Mouse (Mus musculus): ENCODE data around the gene Fzd2. TPM values are rescaled to one million over a fixed set of nuclear protein-coding genes. Genes with fewer than 3 reads are reported as not detected.
"Not testable (repeated sequence)": the region's sequence is repeated elsewhere in the genome, so short reads cannot be mapped to it uniquely, and the experiment has no call there.

Gene Fzd2
- polyA plus RNA-seq, 1 experiment from 2014 or later: 7.4 TPM

GRCm38 (mm10) chr11:102586445-102587130 is 17.6 kb upstream of the Fzd2 start:
- no peak for ATAC-seq (replicated peaks)
- WGBS: 99% methylated on average over 3 of the region's 4 CpGs

GRCm38 (mm10) chr11:102587554-102587953 is 16.6 kb upstream of the Fzd2 start:
- Histone ChIP-seq H3K9me3 (no peaks in the 10 kb centered on the region), H3K27ac (no peak overlapping the region), H3K27me3 (replicated peaks) (no peaks in the 10 kb centered on the region; the same call in 1 of the 2 replicates), H3K36me3 (replicated peaks) (no peaks in the 10 kb centered on the region), H3K4me2 (no peak overlapping the region), H3K4me3 (no peak overlapping the region), H3K4me1 (0 out of 2 replicates have a peak, but pooled peaks cover under 1% of the 10 kb centered on the region), H3K9ac (no peak overlapping the region)
- WGBS: 77% methylated on average over 3 of the region's 3 CpGs
- ATAC-seq (replicated peaks): no peak

More at GRCm38 (mm10) chr11:102586445-102587130, 17.6 kb upstream of the Fzd2 start:
- Histone ChIP-seq H3K4me1 (peaks cover 8% of the 10 kb centered on the region), H3K4me2 (no peak overlapping the region), H3K4me3 (no peak overlapping the region), H3K27me3 (replicated peaks) (no peaks in the 10 kb centered on the region; the same call in 1 of the 2 replicates), H3K9me3 (no peaks in the 10 kb centered on the region), H3K9ac (no peak overlapping the region), H3K36me3 (replicated peaks) (no peaks in the 10 kb centered on the region), H3K27ac (no peak overlapping the region)

- H3K4me2 ChIP-seq: no peak overlapping the region
- ATAC-seq (replicated peaks): no peak
- no peak overlapping the region for H3K27ac ChIP-seq
- no peak overlapping the region for H3K4me3 ChIP-seq
- H3K36me3 ChIP-seq (replicated peaks): no peaks in the 10 kb centered on the region
- H3K9me3 ChIP-seq: no peaks in the 10 kb centered on the region
- H3K9ac ChIP-seq: no peak overlapping the region
- 0 out of 2 replicates have a peak, but pooled peaks cover 4% of the 10 kb centered on the region for H3K4me1 ChIP-seq
- H3K27me3 ChIP-seq (replicated peaks): no peaks in the 10 kb centered on the region
- 0% methylated on average over 4 of the region's 4 CpGs for WGBS
Observed at GRCm38 (mm10) chr11:102595341-102595820, 8.8 kb upstream of the Fzd2 start.

GRCm38 (mm10) chr11:102599912-102600311 is 4.3 kb upstream of the Fzd2 start:
- H3K9me3 ChIP-seq: no peaks in the 10 kb centered on the region
- 86% methylated on average over 3 of the region's 3 CpGs for WGBS
- no peaks in the 10 kb centered on the region for H3K27me3 ChIP-seq (replicated peaks)
- ATAC-seq (replicated peaks): no peak
- no peak overlapping the region for H3K4me3 ChIP-seq
- no peak overlapping the region for H3K4me2 ChIP-seq
- no peaks in the 10 kb centered on the region for H3K36me3 ChIP-seq (replicated peaks)
- H3K27ac ChIP-seq: no peak overlapping the region
- no peak overlapping the region for H3K9ac ChIP-seq
- H3K4me1 ChIP-seq: peaks cover 21% of the 10 kb centered on the region

GRCm38 (mm10) chr11:102602816-102603495 is 1.2 kb upstream of the Fzd2 start:
- peak overlapping the region; percentile 16; the same call in 1 of the 2 replicates for H3K9ac ChIP-seq
- H3K9me3 ChIP-seq: no peaks in the 10 kb centered on the region
- 0 out of 2 replicates have a peak, but pooled peaks cover 7% of the 10 kb centered on the region for H3K27me3 ChIP-seq (replicated peaks)
- H3K4me3 ChIP-seq: peak overlapping the region; percentile 66
- WGBS: 4% methylated on average over 13 of the region's 13 CpGs
- H3K36me3 ChIP-seq (replicated peaks): no peaks in the 10 kb centered on the region
- H3K4me2 ChIP-seq: peak overlapping the region; percentile 97
- no peak for ATAC-seq (replicated peaks)
- H3K4me1 ChIP-seq: peaks cover 41% of the 10 kb centered on the region
- H3K27ac ChIP-seq: peak overlapping the region; percentile 82

GRCm38 (mm10) chr11:102603496-102603850 is 723 bp upstream of the Fzd2 start:
- Histone ChIP-seq H3K9me3 (no peaks in the 10 kb centered on the region), H3K4me2 (peak overlapping the region; percentile 97), H3K27ac (peak overlapping the region; percentile 82), H3K4me3 (peak overlapping the region; percentile 66), H3K4me1 (peaks cover 43% of the 10 kb centered on the region), H3K27me3 (replicated peaks) (0 out of 2 replicates have a peak, but pooled peaks cover 7% of the 10 kb centered on the region), H3K9ac (peak overlapping the region; percentile 16), H3K36me3 (replicated peaks) (no peaks in the 10 kb centered on the region)
- no peak; the same call in 1 of the 2 replicates for ATAC-seq (replicated peaks)
- under 1% methylated on average over 10 of the region's 10 CpGs for WGBS

GRCm38 (mm10) chr11:102604777-102605552 is 769 bp downstream of the Fzd2 start:
- Histone ChIP-seq H3K9ac (peak overlapping the region; percentile 52), H3K27me3 (replicated peaks) (peaks cover 7% of the 10 kb centered on the region; the same call in 1 of the 2 replicates), H3K27ac (peak overlapping the region; percentile 82), H3K4me1 (peaks cover 47% of the 10 kb centered on the region), H3K36me3 (replicated peaks) (no peaks in the 10 kb centered on the region), H3K4me3 (peak overlapping the region; percentile 66), H3K4me2 (peak overlapping the region; percentile 97), H3K9me3 (no peaks in the 10 kb centered on the region)
- ATAC-seq (replicated peaks): peak; percentile 65
- under 1% methylated on average over 74 of the region's 74 CpGs for WGBS

GRCm38 (mm10) chr11:102605553-102606416 is 1.6 kb downstream of the Fzd2 start:
- H3K9ac ChIP-seq: peak overlapping the region; percentile 52; the same call in 1 of the 2 replicates
- no peaks in the 10 kb centered on the region for H3K9me3 ChIP-seq
- H3K4me1 ChIP-seq: peaks cover 54% of the 10 kb centered on the region
- H3K27ac ChIP-seq: 0 out of 2 replicates have a peak overlapping the region, but pooled peaks have one; percentile 82
- H3K36me3 ChIP-seq (replicated peaks): no peaks in the 10 kb centered on the region
- peak overlapping the region; percentile 97 for H3K4me2 ChIP-seq
- peak overlapping the region; percentile 66 for H3K4me3 ChIP-seq
- under 1% methylated on average over 62 of the region's 62 CpGs for WGBS
- no peak for ATAC-seq (replicated peaks)
- peaks cover 7% of the 10 kb centered on the region; the same call in 1 of the 2 replicates for H3K27me3 ChIP-seq (replicated peaks)

GRCm38 (mm10) chr11:102606751-102607171 is 2.6 kb downstream of the Fzd2 start:
- Histone ChIP-seq H3K27ac (peak overlapping the region; percentile 16; the same call in 1 of the 2 replicates), H3K4me2 (peak overlapping the region; percentile 97), H3K9ac (peak overlapping the region; percentile 13; the same call in 1 of the 2 replicates), H3K36me3 (replicated peaks) (no peaks in the 10 kb centered on the region), H3K4me3 (peak overlapping the region; percentile 66), H3K4me1 (peaks cover 54% of the 10 kb centered on the region), H3K27me3 (replicated peaks) (peaks cover 7% of the 10 kb centered on the region; the same call in 1 of the 2 replicates), H3K9me3 (no peaks in the 10 kb centered on the region)
- under 1% methylated on average over 12 of the region's 12 CpGs for WGBS
- ATAC-seq (replicated peaks): no peak

GRCm38 (mm10) chr11:102607201-102607600 is 3.0 kb downstream of the Fzd2 start:
- not testable (repeated sequence) for H3K36me3 ChIP-seq (replicated peaks); H3K27me3 ChIP-seq (replicated peaks); ATAC-seq (replicated peaks); H3K9me3 ChIP-seq
- peak overlapping the region; percentile 16; the same call in 1 of the 2 replicates for H3K27ac ChIP-seq
- peak overlapping the region; percentile 66 for H3K4me3 ChIP-seq
- H3K4me1 ChIP-seq: peaks cover 54% of the 10 kb centered on the region
- 4% methylated on average over 12 of the region's 12 CpGs for WGBS
- peak overlapping the region; percentile 13; the same call in 1 of the 2 replicates for H3K9ac ChIP-seq
- H3K4me2 ChIP-seq: peak overlapping the region; percentile 97
